Mouse (Mus musculus): ENCODE data around the gene Pfn5. TPM values are rescaled to one million over a fixed set of nuclear protein-coding genes. Genes with fewer than 3 reads are reported as not detected.
"Not testable (repeated sequence)": the region's sequence is repeated elsewhere in the genome, so short reads cannot be mapped to it uniquely, and the experiment has no call there.

Gene Pfn5
- total RNA-seq (2021) = not detected
- long read RNA-seq, experiment 1 = 0 reads
- long read RNA-seq, experiment 2 = 0 reads

DNA sequence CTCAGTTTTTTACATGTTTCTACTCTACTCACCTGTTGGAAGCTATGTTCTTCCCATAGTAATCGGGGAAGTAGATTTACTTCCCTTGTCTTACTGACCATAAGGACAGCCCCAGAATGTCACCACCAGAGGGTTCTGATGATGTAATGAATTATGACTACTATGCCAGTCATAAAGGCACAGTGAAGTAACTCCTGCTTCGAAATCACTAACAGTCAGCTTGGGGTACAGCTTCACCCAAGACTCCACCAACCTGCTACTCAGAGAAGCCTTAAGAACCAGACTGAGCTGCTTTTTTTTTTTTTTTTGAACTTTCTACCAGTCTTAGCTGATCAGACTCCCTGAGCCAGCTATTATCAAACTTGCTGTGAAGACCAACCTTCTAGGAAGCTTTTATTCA lies at the start of gene Pfn5, which contains the start of gene Asb12:
TSS of gene Pfn5 (plus strand) at position 218 of the 400 bp plus-strand sequence.
TSS of gene Asb12 (minus strand) at position 101 of the 400 bp plus-strand sequence.
- no peak for DNase-seq

DNA sequence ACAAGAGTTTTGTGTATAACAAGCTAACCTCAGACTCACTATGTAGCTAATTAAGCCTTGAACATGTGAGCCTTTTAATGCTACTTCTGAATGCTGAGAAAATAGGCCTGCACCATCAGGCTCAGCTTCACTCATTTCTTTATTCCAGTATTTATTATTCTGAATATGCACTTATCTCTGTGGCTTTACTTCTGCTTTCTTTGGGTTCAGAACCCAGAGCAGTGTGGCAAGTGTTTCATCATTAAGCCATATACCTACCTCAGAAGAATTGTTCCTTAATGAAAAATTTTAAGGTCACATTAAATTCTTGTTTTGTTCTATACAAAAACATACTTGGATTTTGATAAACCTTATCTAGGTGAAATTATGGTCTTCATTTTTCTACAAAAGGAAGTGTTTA lies 34.0 kb upstream of the Pfn5 start:
- no peak for DNase-seq

GRCm38 (mm10) chrX:95525166-95525565 lies 32.7 kb upstream of the Pfn5 start:
- DNase-seq = no peak

DNA sequence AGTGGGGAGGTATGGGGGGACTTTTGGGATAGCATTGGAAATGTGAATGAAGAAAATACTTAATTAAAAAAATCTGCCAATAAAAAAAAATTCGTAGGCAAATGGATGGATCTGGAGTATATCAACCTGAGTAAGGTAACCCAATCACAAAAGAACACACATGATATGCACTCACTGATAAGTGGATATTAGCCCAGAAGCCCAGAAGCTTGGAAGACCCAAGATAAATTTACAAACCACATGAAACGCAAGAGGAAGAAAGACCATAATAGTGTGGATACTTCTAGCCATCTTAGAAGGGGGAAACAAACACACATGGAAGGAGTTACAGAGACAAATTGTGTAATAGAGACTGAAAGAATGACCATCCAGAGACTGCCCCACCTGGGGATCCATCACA lies 22.4 kb upstream of the Pfn5 start:
- DNase-seq = not testable (repeated sequence)

DNA sequence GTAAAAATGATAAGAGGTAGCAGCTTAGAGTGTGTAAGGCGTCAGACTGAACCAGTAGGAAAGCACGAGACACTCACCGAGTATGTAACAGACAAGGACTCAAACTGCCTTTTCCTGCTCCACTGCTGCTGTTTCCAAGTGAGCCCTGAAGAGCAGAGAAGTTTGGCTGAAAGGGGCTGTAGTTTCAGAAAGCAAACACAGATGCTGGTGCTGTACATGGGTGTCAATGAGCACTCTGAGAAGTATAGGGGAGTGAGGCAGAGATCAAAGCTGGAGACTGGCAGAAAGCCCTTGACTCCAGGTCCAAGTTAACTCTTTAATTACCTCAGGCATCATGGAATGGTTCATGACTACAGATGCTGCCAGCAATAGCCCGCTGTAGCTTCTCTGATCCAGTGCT lies 3.6 kb upstream of the Pfn5 start:
- DNase-seq = no peak

DNA sequence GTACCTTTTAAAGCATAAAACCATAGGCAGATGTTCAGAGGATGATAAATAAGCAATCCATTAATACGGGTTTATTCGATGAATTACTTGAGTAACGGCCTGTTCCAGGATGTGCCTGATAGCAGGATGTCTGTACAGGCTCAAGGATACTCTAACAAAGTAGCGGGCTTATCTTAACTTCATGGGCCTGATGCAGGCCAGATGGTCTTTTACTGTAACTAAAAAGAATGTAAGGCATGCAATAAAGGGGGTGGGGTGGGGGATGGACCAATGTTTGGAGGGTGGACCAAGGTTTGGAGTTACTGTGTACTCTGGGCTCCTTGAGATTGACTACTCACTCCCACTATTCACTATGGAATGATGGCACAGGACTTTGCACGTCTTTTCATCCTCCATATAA lies 42.7 kb downstream of the Pfn5 start:
- DNase-seq = no peak

Other genes starting within 250 kb of the Pfn5 start
- gene Amer1, start 113.2 kb upstream of the Pfn5 start, total RNA-seq (2021) = 1 to 10 TPM; 4.2 to 6.1 TPM
- gene Asb12, start 117 bp upstream of the Pfn5 start, total RNA-seq (2021) = 10 to 100 TPM; 53.5 to 62.5 TPM
- 1 to 10 TPM in 1 of 2 experiments, under 1 TPM in 1; 0.72 to 1.5 TPM for gene Zc4h2, start 100.4 kb downstream of the Pfn5 start, total RNA-seq (2021)
- gene Zc3h12b, start 153.6 kb downstream of the Pfn5 start, total RNA-seq (2021) = under 1 TPM; 0.38 to 0.43 TPM

Data from gastrocnemius, postnatal 25 days (tissue).